Mouse (Mus musculus) heart, embryonic 13.5 days (tissue): Measurements from ENCODE around the gene Tmc6. TPM values are rescaled to one million over a fixed set of nuclear protein-coding genes. Genes with fewer than 3 reads are reported as not detected.
"Not testable (repeated sequence)": the region's sequence is repeated elsewhere in the genome, so short reads cannot be mapped to it uniquely, and the experiment has no call there.

ENCODE experiments used
- ATAC-seq: fragments of 200-750 bp; cut with Nextera tagmentation; 2 replicates; pipeline ENCODE4 v1.8.0; 2017; ENCODE audit warnings: moderate TSS enrichment; ENCODE audit not compliant: insufficient number of reproducible peaks, low FRiP score, low TSS enrichment; ENCODE audit errors: extremely low read depth
- H3K27ac ChIP-seq: fragments of 300-500 bp; sonication (generic); replicated peaks from 2 replicates; pipeline ENCODE4 v1.5.1; 2015; ENCODE audit warnings: moderate library complexity, mild to moderate bottlenecking, inconsistent platforms
- H3K27me3 ChIP-seq: fragments of 300-500 bp; sonication (generic); replicated peaks from 2 replicates; pipeline ENCODE4 v1.6.1; 2015; ENCODE audit warnings: mild to moderate bottlenecking, inconsistent platforms
- H3K36me3 ChIP-seq: fragments of 300-500 bp; sonication (generic); 2 replicates; pipeline ENCODE4 v1.6.1; 2015; ENCODE audit warnings: mild to moderate bottlenecking, inconsistent platforms
- H3K4me1 ChIP-seq: fragments of 300-500 bp; sonication (generic); 2 replicates; pipeline ENCODE4 v1.6.1; 2015; ENCODE audit warnings: inconsistent platforms
- H3K4me2 ChIP-seq: fragments of 300-500 bp; sonication (generic); 2 replicates; pipeline ENCODE4 v1.6.1; 2015; ENCODE audit warnings: inconsistent platforms, mild to moderate bottlenecking, moderate library complexity
- H3K4me3 ChIP-seq: fragments of 300-500 bp; sonication (generic); 2 replicates; pipeline ENCODE4 v1.5.1; 2015; ENCODE audit warnings: moderate library complexity, mild to moderate bottlenecking, inconsistent platforms
- H3K9ac ChIP-seq: fragments of 300-500 bp; sonication (generic); 2 replicates; pipeline ENCODE4 v1.6.1; 2015; ENCODE audit warnings: inconsistent platforms, mild to moderate bottlenecking, moderate library complexity
- H3K9me3 ChIP-seq: fragments of 300-500 bp; sonication (generic); 2 replicates; pipeline ENCODE4 v1.6.1; 2016; ENCODE audit warnings: inconsistent platforms
- WGBS: fragments of 180-500 bp; shearing (Covaris S2); methylation state at CpG from one replicate; pipeline ENCODE4 v1.1.7; 2015; ENCODE audit warnings: mixed read lengths; 5-methylcytosine and 5-hydroxymethylcytosine counted together
- polyA plus RNA-seq: library from polyadenylated mRNA; unstranded; fragments of >200 nt; fragmentation: Nextera tagmentation; extraction: Ambion mirVana; gene quantifications from 2 replicates; pipeline ENCODE4 v1.2.1, GENCODE M21; 2015

Tmc6 gene
- polyA plus RNA-seq, 1 experiment from 2014 or later = 22.2 TPM

GRCm38 (mm10) chr11:117824060-117824969 lies 42.3 kb upstream of the Tmc6 start:
- Histone ChIP-seq H3K36me3 (peaks cover 44% of the 10 kb centered on the region), H3K27me3 (no peaks in the 10 kb centered on the region), H3K9ac (peak overlapping the region; percentile 89), H3K4me3 (peak overlapping the region; percentile 65), H3K9me3 (no peaks in the 10 kb centered on the region), H3K27ac (peak overlapping the region; percentile 98), H3K4me1 (peaks cover 80% of the 10 kb centered on the region), H3K4me2 (peak overlapping the region; percentile 81)
- 13% methylated on average over 23 of the region's 23 CpGs for WGBS
- peak; percentile 19; the same call in 1 of the 2 replicates for ATAC-seq

DNA sequence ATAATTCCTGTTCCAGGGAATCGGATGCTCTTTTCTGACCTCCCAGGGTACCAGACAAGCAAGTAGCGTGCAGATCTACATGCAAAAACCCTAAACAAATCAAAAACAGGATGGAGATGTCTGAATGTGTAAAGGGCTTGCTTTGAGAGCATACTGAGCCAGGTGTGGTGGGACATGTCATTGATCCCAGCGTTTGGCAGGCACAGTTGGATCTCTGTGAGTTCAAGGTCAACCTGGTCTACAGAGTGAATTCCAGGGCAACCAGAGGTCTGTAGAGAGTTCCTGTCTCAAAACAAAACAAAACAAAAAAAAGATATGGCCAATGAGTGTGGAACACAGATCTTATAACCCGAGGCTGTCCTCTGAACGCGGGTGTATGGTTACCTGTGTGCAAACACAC lies 41.4 kb upstream of the Tmc6 start:
- Histone ChIP-seq H3K27ac (peak overlapping the region; percentile 76), H3K9me3 (no peaks in the 10 kb centered on the region), H3K4me2 (peak overlapping the region; percentile 81), H3K27me3 (no peaks in the 10 kb centered on the region), H3K36me3 (peaks cover 53% of the 10 kb centered on the region), H3K4me1 (peaks cover 79% of the 10 kb centered on the region), H3K4me3 (no peak overlapping the region), H3K9ac (peak overlapping the region; percentile 41)
- 86% methylated on average over 6 of the region's 6 CpGs for WGBS
- no peak for ATAC-seq

DNA sequence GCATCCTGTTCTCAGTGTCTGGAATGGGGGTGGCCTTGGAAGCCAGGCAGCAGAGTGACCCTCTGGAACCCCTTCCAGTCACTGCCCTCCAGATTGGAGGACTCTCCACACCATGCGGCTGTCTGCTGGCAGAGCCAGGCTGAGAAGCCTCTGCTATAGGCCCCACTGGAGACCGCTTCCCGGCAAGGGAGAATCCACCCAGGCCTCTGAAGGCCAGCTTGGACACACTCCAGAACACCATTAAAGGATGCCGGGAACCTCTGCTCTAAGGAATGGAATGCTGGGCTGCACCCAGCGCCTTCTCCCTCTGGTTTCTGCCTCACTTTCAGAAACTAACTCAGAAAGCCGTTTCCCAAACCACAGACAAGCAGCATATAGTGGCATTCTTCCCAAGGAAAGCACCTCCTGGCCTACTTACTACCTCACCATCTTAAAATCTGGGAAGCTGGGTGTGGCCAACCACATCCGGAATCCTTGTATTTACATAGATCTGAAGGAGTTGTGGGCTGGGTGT lies 40.8 kb upstream of the Tmc6 start:
- Histone ChIP-seq H3K9ac (peak overlapping the region; percentile 41), H3K27me3 (no peaks in the 10 kb centered on the region), H3K4me2 (peak overlapping the region; percentile 28), H3K27ac (peak overlapping the region; percentile 76), H3K4me3 (0 out of 2 replicates have a peak overlapping the region, but pooled peaks have one; percentile 6), H3K4me1 (peaks cover 75% of the 10 kb centered on the region), H3K36me3 (peaks cover 60% of the 10 kb centered on the region), H3K9me3 (no peaks in the 10 kb centered on the region)
- WGBS = 59% methylated on average over 7 of the region's 7 CpGs
- no peak for ATAC-seq

DNA sequence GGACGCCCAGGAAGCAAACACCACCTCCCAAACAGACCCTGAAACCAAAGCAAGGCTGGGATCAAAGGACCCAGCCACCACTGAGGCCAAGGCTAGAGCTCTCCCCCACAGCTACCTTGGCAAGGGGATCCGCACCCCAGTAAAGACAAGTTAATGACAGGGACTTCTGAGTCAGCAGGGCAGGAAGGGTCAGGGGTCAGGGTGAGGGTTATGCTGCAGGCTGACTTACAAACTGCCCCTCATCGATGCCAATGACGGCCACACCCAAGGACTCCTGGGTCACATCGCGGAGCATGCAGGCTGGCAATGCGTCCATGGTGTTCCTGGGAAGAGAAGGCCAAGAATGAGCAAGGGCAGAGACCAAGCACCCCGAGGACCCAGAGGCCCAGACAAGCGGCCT lies 39.9 kb upstream of the Tmc6 start:
- peaks cover 66% of the 10 kb centered on the region for H3K4me1 ChIP-seq
- H3K4me3 ChIP-seq = no peak overlapping the region
- no peak overlapping the region for H3K4me2 ChIP-seq
- no peak for ATAC-seq
- no peak overlapping the region for H3K27ac ChIP-seq
- H3K27me3 ChIP-seq = no peaks in the 10 kb centered on the region
- H3K9me3 ChIP-seq = no peaks in the 10 kb centered on the region
- H3K9ac ChIP-seq = no peak overlapping the region
- peaks cover 69% of the 10 kb centered on the region for H3K36me3 ChIP-seq
- 92% methylated on average over 9 of the region's 9 CpGs for WGBS

DNA sequence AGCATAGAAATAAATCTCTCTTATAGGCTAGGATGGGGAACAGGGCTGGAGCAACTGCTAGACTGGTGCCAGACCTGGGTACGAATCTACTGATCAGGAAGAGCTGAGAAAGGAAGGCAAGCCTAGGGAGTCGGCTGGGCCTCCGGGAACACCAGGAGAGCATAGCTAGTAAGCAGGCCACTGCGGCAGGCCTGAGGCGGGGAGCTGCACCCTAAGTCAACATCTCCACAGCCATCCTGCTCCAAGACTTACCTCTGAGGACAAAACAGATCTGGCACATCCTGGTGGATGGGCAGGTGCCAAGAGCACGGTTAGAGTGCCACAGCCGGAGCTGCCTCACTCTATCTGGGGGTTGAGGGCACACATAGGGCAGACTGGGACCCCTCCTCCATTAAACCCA lies 38.2 kb upstream of the Tmc6 start:
- Histone ChIP-seq H3K9me3 (no peaks in the 10 kb centered on the region), H3K36me3 (peaks cover 85% of the 10 kb centered on the region), H3K4me1 (peaks cover 58% of the 10 kb centered on the region), H3K27me3 (no peaks in the 10 kb centered on the region), H3K4me3 (no peak overlapping the region), H3K4me2 (no peak overlapping the region), H3K9ac (0 out of 2 replicates have a peak overlapping the region, but pooled peaks have one; percentile 10), H3K27ac (peak overlapping the region; percentile 76)
- 93% methylated on average over 7 of the region's 7 CpGs for WGBS
- no peak for ATAC-seq

DNA sequence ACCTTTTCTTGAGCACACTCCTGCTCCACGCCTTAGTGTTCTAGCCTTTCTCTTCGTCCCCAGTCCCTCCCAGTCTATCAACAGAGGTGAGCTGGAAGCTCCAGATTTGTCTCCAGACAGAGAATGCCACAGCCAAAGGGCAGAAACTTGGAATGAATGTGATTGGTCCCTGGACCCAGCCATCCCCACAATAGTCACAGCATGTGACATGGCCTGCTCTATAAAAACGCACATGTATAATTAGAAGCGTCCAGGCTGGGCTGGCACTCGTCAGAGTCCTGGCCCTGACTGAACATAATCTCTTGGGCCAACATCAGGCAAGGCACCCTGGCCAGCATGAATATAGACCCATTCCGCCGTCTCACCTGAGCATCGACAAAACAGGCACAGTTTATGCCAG lies 37.1 kb upstream of the Tmc6 start:
- peaks cover 60% of the 10 kb centered on the region for H3K4me1 ChIP-seq
- H3K9me3 ChIP-seq = no peaks in the 10 kb centered on the region
- no peaks in the 10 kb centered on the region for H3K27me3 ChIP-seq
- no peak overlapping the region for H3K4me3 ChIP-seq
- H3K9ac ChIP-seq = peak overlapping the region; percentile 59; the same call in 1 of the 2 replicates
- H3K36me3 ChIP-seq = peaks cover 96% of the 10 kb centered on the region
- peak overlapping the region; percentile 76 for H3K27ac ChIP-seq
- 0 out of 2 replicates have a peak overlapping the region, but pooled peaks have one; percentile 7 for H3K4me2 ChIP-seq
- WGBS = 61% methylated on average over 8 of the region's 8 CpGs
- ATAC-seq = no peak

GRCm38 (mm10) chr11:117816389-117816996 lies 34.5 kb upstream of the Tmc6 start:
- H3K36me3 ChIP-seq = peaks cover 99% of the 10 kb centered on the region
- no peak overlapping the region for H3K9ac ChIP-seq
- no peaks in the 10 kb centered on the region for H3K27me3 ChIP-seq
- H3K4me3 ChIP-seq = no peak overlapping the region
- no peak overlapping the region for H3K27ac ChIP-seq
- H3K4me2 ChIP-seq = no peak overlapping the region
- no peak for ATAC-seq
- H3K4me1 ChIP-seq = peaks cover 43% of the 10 kb centered on the region
- no peaks in the 10 kb centered on the region for H3K9me3 ChIP-seq
- 86% methylated on average over 13 of the region's 13 CpGs for WGBS

DNA sequence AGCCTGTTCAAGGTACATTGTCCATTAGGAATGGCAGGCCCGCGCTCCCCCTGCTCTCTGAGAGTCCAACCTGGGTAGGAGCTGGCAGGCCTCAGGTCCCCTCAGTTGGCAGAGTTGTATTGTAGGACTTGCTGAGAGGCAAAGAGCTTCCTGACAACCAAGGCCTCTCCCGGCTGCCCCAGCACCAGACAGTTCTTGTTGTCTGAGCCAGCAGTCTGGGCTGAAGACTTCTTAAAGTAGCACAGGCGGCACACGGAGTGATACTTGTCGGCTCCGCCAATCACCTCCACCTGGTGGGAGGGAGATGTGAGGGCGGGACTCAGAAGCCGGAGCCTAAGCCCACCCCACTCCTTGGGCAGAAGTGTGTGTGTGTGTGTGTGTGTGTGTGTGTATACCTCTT lies 33.9 kb upstream of the Tmc6 start:
- H3K9ac ChIP-seq, H3K9me3 ChIP-seq, H3K27me3 ChIP-seq, ATAC-seq, H3K27ac ChIP-seq, H3K4me3 ChIP-seq, H3K4me2 ChIP-seq: not testable (repeated sequence)
- WGBS = 75% methylated on average over 9 of the region's 9 CpGs
- H3K36me3 ChIP-seq = peaks cover 95% of the 10 kb centered on the region
- peaks cover 50% of the 10 kb centered on the region for H3K4me1 ChIP-seq

DNA sequence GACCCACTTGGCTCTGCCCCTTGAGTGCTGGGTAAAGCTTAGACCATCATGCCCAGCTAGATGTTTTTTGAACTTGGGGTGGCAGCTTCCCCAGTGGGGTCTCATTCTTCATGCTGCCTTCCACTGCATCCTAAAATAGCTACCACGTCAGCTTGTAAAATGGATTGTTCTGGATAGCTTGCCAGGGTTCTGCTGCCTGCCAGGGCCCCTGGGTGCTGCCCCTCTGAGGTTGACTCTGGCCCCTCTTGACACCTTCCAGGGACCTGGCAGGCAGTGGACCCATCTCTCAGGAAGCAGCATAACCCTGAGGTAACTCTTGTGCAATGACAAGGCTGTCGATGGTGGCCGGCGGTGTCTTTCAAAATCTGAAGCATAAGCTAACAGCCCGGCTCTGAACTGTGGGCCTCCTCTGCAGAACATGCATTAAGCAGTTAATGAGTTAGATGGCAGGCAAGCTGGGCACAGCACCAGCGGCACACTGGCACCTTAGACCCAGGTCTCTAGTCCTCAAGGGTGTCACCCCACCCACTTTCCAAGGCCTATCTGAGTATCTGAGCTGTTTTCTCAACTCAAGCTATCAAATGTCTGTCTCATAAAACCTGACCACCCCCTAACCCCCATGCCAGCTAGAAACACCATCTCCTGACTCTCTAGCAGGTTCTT lies 32.8 kb upstream of the Tmc6 start:
- Histone ChIP-seq H3K27ac (no peak overlapping the region; the same call in 1 of the 2 replicates), H3K9me3 (no peaks in the 10 kb centered on the region), H3K27me3 (no peaks in the 10 kb centered on the region), H3K36me3 (peaks cover 85% of the 10 kb centered on the region), H3K9ac (peak overlapping the region; percentile 63), H3K4me2 (no peak overlapping the region), H3K4me3 (no peak overlapping the region), H3K4me1 (peaks cover 48% of the 10 kb centered on the region)
- ATAC-seq = no peak
- WGBS = 84% methylated on average over 6 of the region's 6 CpGs

- H3K9me3 ChIP-seq = no peaks in the 10 kb centered on the region
- 58% methylated on average over 5 of the region's 5 CpGs for WGBS
- 0 out of 2 replicates have a peak overlapping the region, but pooled peaks have one; percentile 10 for H3K9ac ChIP-seq
- H3K36me3 ChIP-seq = peaks cover 75% of the 10 kb centered on the region
- no peak overlapping the region for H3K27ac ChIP-seq
- no peak overlapping the region for H3K4me3 ChIP-seq
- peaks cover 45% of the 10 kb centered on the region for H3K4me1 ChIP-seq
- H3K27me3 ChIP-seq = no peaks in the 10 kb centered on the region
- H3K4me2 ChIP-seq = no peak overlapping the region
- ATAC-seq = no peak
These were observed 31.9 kb upstream of the Tmc6 start for GRCm38 (mm10) chr11:117813867-117814266.
